Mouse (Mus musculus) neural tube, embryonic 14.5 days (tissue): Measurements from ENCODE around the gene Uvrag. TPM values are rescaled to one million over a fixed set of nuclear protein-coding genes. Genes with fewer than 3 reads are reported as not detected.

Source experiments
- ATAC-seq: fragments of 200-750 bp; cut with Nextera tagmentation; 2 replicates; pipeline ENCODE4 v1.8.0; 2017; ENCODE audit warnings: low read depth, mild to moderate bottlenecking, moderate TSS enrichment, moderate library complexity
- H3K27ac ChIP-seq: fragments of 300-500 bp; sonication (generic); 2 replicates; pipeline ENCODE4 v1.5.1; 2014; ENCODE audit warnings: low read depth, mild to moderate bottlenecking, control low read depth, low read length, moderate library complexity, mixed read lengths
- H3K27me3 ChIP-seq: fragments of 300-500 bp; sonication (generic); 2 replicates; pipeline ENCODE4 v1.6.1; 2014; ENCODE audit warnings: low read length; ENCODE audit not compliant: control insufficient read depth, insufficient read depth
- H3K36me3 ChIP-seq: fragments of 300-500 bp; sonication (generic); 2 replicates; pipeline ENCODE4 v1.6.1; 2014; ENCODE audit warnings: low read length, mixed read lengths; ENCODE audit not compliant: control insufficient read depth, insufficient read depth
- H3K4me1 ChIP-seq: fragments of 300-500 bp; sonication (generic); 2 replicates; pipeline ENCODE4 v1.6.1; 2014; ENCODE audit warnings: low read length; ENCODE audit not compliant: control insufficient read depth, insufficient read depth
- H3K4me2 ChIP-seq: fragments of 300-500 bp; sonication (generic); 2 replicates; pipeline ENCODE4 v1.6.1; 2014; ENCODE audit warnings: mild to moderate bottlenecking, low read depth, low read length, control low read depth
- H3K4me3 ChIP-seq: fragments of 300-500 bp; sonication (generic); 2 replicates; pipeline ENCODE4 v1.5.1; 2014; ENCODE audit warnings: low read depth, low read length, control low read depth, mixed read lengths
- H3K9ac ChIP-seq: fragments of 300-500 bp; sonication (generic); replicated peaks from 2 replicates; pipeline ENCODE4 v1.6.1; 2014; ENCODE audit warnings: low read depth, mild to moderate bottlenecking, control low read depth, low read length, mixed read lengths
- H3K9me3 ChIP-seq: fragments of 300-500 bp; sonication (generic); 2 replicates; pipeline ENCODE4 v1.6.1; 2016; ENCODE audit warnings: low read length; ENCODE audit not compliant: control insufficient read depth
- WGBS: fragments of 180-500 bp; shearing (Covaris S2); extraction: QIAGEN DNeasy Blood & Tissue Kit; methylation state at CpG from one replicate; pipeline ENCODE4 v1.1.7; 2014; 5-methylcytosine and 5-hydroxymethylcytosine counted together
- polyA plus RNA-seq: library from polyadenylated mRNA; unstranded; fragments of >200 nt; fragmentation: Nextera tagmentation; extraction: Ambion mirVana; gene quantifications from 2 replicates; pipeline ENCODE4 v1.2.1, GENCODE M21; 2014

Gene Uvrag
- polyA plus RNA-seq, 1 experiment from 2014 or later = 23.8 TPM

DNA sequence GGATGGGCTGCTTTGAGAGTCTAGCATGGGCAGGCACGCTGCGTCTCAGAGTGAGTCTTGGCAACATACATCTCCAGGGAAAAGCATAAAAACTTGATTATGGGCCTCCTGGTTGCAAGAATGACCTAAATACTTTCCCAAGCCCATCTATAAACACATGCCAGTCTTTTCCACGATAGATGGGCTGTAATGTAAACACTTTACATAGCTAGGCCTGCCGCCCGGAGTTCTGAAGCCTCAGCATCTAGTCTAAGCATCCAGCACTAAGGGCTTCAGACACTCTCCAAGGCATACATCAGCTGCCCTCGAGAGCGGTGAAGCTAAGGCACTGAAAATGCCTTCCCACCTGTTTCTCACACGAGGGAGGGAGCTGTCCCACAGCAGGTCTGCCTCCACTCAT lies 229.7 kb downstream of the Uvrag start:
- H3K4me2 ChIP-seq = no peak overlapping the region
- no peaks in the 10 kb centered on the region for H3K4me1 ChIP-seq
- H3K27ac ChIP-seq = no peak overlapping the region
- no peak overlapping the region for H3K9ac ChIP-seq
- no peaks in the 10 kb centered on the region for H3K9me3 ChIP-seq
- no peak overlapping the region for H3K4me3 ChIP-seq
- no peaks in the 10 kb centered on the region for H3K27me3 ChIP-seq
- no peak for ATAC-seq
- WGBS = 77% methylated on average over 8 of the region's 8 CpGs
- H3K36me3 ChIP-seq = no peaks in the 10 kb centered on the region

DNA sequence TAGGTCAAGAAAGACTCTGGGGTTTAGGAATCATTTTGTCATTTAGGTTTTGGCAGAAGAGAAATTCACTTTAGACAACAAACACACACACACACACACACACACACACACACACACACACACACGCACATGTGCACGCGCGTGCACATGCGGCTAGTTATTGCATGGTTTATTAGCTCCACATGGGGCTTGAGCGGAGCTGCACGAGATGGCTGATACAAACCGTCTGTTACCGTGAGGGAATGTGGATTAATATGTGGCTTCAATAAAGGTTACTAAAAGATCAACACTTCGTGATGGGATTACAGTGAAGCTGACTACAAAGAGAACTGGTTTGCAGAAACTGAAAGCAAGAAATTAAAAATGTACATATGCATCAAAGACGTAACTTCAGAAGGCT lies 230.2 kb downstream of the Uvrag start:
- 71% methylated on average over 11 of the region's 11 CpGs for WGBS
- Histone ChIP-seq H3K9me3 (no peaks in the 10 kb centered on the region), H3K27me3 (no peaks in the 10 kb centered on the region), H3K9ac (no peak overlapping the region), H3K4me1 (no peaks in the 10 kb centered on the region; the same call in 1 of the 2 replicates), H3K4me2 (no peak overlapping the region), H3K36me3 (no peaks in the 10 kb centered on the region), H3K27ac (no peak overlapping the region), H3K4me3 (no peak overlapping the region)
- no peak for ATAC-seq

DNA sequence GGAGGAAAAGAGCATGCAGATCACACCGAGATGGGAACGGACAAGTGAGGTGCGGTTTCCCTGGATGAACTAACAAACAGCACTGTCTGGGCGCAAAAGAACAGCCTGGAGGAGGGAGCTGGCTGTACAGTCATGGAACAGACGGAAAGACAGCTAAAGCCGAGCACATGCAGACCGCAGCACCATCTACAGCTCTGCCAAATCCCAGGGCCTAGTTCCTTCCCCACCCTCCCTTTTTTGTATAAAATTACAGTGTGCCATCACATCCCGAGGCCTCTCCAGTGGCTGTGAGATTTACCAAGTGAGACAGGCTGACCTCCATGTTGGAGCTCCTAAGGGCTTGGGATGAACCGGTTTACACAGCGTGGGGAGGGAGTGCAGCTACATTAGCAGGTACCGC lies 230.8 kb downstream of the Uvrag start:
- H3K9ac ChIP-seq = no peak overlapping the region
- no peaks in the 10 kb centered on the region for H3K9me3 ChIP-seq
- no peak for ATAC-seq
- H3K27me3 ChIP-seq = no peaks in the 10 kb centered on the region
- H3K4me2 ChIP-seq = no peak overlapping the region
- peaks cover 2% of the 10 kb centered on the region for H3K4me1 ChIP-seq
- 90% methylated on average over 11 of the region's 11 CpGs for WGBS
- H3K27ac ChIP-seq = no peak overlapping the region
- H3K36me3 ChIP-seq = no peaks in the 10 kb centered on the region
- no peak overlapping the region for H3K4me3 ChIP-seq

DNA sequence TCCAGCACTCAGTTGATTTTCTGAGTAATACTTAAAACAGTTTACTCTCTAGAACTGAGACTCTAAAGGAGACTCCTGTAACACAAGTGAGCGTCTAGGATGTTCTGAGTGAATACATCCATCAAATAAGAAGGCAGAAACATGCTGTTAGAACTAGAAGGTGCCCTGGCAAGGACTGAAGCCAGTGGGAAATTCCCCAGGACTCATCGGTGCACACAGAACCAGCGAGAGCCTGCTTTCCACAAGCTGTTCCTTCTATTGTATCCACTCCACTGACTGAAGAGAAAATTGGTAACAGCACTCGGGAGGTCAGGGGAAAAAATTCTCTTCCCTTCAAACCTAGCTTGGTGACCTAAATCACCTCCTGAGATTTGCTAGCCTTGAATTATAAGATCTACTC lies 233.5 kb downstream of the Uvrag start:
- Histone ChIP-seq H3K4me3 (no peak overlapping the region), H3K9ac (no peak overlapping the region), H3K27ac (no peak overlapping the region), H3K27me3 (no peaks in the 10 kb centered on the region), H3K4me1 (peaks cover 16% of the 10 kb centered on the region), H3K4me2 (no peak overlapping the region), H3K36me3 (no peaks in the 10 kb centered on the region), H3K9me3 (no peaks in the 10 kb centered on the region)
- WGBS = 42% methylated on average over 4 of the region's 4 CpGs
- no peak for ATAC-seq

DNA sequence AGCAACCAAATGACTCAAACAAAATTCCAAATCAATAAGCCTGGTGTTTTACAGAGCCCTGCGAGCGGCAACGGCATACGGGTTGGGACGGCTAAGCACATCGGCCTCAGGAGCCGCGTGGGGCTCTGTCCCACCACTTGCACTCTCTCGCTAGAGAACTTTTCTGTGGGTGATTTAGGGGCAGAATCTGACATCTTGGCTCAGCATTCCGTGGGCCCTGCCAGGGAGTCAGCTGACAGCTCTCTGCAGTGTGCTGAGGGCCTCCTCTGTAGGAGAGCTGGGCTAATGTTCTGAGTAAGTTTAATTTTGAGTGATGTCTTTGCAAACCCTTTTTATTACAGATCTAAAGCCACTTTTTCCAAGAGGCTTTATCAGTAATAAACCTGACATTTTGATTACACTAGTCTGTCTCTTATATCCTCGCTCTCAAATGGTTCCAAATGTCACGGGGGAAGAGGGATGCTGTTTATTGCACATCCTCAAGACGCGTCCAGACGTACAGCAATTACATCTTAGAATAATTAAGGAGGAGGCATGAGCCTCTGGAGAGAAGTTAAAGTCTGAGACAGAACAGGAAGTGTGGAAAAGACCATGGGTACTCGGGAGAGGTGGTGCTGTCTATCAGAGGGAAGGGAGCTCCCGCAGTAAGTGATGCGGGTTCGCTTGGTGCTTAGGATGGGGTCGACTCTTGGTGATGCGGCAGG lies 236.1 kb downstream of the Uvrag start:
- Histone ChIP-seq H3K27ac (no peak overlapping the region; the same call in 1 of the 2 replicates), H3K4me3 (no peak overlapping the region), H3K4me2 (no peak overlapping the region), H3K9ac (no peak overlapping the region), H3K36me3 (no peaks in the 10 kb centered on the region), H3K27me3 (no peaks in the 10 kb centered on the region), H3K9me3 (no peaks in the 10 kb centered on the region), H3K4me1 (peaks cover 16% of the 10 kb centered on the region)
- peak; percentile 80 for ATAC-seq
- 47% methylated on average over 21 of the region's 21 CpGs for WGBS

DNA sequence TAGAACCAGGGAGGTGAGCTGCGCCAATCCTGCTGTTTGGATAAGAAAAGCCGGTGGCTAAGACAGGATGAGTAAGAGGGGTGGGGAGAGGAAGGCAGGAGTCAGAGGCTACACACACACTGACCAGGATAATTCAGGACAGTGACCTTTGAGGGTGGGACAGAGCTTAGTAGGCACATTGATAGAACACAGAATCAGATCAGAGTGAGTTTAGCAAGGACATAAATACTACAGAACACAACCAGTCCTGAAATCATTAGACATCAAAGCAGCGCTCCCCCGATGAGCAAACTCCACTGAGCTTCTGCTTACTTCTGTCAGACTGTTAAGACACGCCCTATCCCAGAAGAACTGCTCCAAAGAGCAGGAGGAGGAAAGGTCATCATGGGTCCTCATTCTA lies 237.1 kb downstream of the Uvrag start:
- ATAC-seq = no peak
- H3K9ac ChIP-seq = no peak overlapping the region
- no peaks in the 10 kb centered on the region for H3K9me3 ChIP-seq
- 45% methylated on average over 5 of the region's 5 CpGs for WGBS
- no peaks in the 10 kb centered on the region for H3K36me3 ChIP-seq
- peaks cover 16% of the 10 kb centered on the region for H3K4me1 ChIP-seq
- H3K27me3 ChIP-seq = no peaks in the 10 kb centered on the region
- H3K27ac ChIP-seq = no peak overlapping the region
- no peak overlapping the region for H3K4me3 ChIP-seq
- no peak overlapping the region for H3K4me2 ChIP-seq

DNA sequence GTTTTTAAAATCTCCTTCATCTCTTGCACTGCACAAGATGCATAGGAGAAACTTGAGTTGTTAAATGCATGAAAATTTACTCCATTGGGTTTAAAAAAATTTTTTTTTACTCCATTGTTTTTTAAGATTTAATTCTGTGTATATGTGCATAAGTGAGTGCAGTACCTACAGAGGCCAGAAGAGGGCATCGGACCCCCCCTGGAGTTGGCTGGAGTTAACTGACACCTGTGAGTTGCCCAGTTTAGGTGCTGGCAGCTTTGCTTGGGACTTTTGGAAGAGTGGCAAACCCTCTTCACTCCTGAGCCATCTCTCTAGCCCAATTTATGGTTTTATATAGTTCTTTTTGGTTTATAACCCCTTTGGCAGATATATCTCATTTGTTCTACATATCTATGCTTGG lies 239.8 kb downstream of the Uvrag start:
- Histone ChIP-seq H3K27me3 (no peaks in the 10 kb centered on the region), H3K36me3 (no peaks in the 10 kb centered on the region), H3K4me3 (no peak overlapping the region), H3K4me2 (no peak overlapping the region), H3K4me1 (peaks cover 16% of the 10 kb centered on the region), H3K27ac (no peak overlapping the region), H3K9me3 (no peaks in the 10 kb centered on the region), H3K9ac (no peak overlapping the region)
- no peak for ATAC-seq
- 94% methylated on average over 1 of the region's 1 CpGs for WGBS

DNA sequence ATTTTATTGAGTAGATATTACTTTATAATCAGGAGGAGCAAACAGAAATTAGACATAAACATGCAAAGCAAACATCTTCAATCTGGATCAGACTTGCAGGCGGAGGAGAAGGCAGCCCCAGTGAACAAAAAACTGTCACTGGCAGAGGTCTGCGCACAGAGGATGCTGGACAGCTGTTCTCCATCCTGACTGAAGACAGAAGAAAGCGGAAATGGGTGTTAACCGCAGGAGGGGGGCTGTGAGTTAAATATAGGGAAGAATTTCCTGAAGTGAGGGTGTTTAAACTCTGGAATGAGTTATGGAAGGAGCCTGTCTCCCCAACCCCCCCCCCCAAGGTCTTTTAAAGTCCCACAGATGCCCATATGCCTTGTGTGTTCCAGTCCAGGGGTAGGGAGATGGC lies 241.1 kb downstream of the Uvrag start:
- Histone ChIP-seq H3K9me3 (no peaks in the 10 kb centered on the region), H3K36me3 (no peaks in the 10 kb centered on the region), H3K4me2 (no peak overlapping the region), H3K27ac (no peak overlapping the region), H3K4me1 (peaks cover 13% of the 10 kb centered on the region), H3K4me3 (no peak overlapping the region), H3K27me3 (no peaks in the 10 kb centered on the region), H3K9ac (no peak overlapping the region)
- no peak for ATAC-seq
- WGBS = 79% methylated on average over 4 of the region's 4 CpGs

DNA sequence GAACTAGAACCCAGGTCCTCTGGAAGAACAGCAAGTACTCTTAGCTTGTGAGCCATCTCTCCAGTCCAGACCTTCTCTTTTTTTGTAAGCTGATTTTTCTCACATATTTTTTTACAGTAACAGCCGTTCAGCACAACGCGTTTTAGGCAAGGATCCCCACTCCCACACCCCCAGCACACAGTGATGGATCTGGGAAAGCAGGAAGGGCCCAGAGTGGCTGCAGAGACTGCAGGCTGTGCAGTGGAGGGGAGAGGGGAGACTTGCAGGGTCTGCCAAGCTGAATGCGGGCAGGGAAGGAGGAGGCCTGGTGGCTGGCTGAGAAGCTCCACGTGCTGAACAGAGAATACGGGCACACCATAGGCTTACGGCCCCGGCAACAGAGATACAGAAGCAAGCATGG lies 243.6 kb downstream of the Uvrag start:
- H3K4me2 ChIP-seq = no peak overlapping the region

More for the DNA sequence above, 243.6 kb downstream of the Uvrag start:
- no peaks in the 10 kb centered on the region for H3K9me3 ChIP-seq
- H3K27ac ChIP-seq = no peak overlapping the region
- H3K27me3 ChIP-seq = no peaks in the 10 kb centered on the region
- peaks cover 6% of the 10 kb centered on the region; the same call in 1 of the 2 replicates for H3K4me1 ChIP-seq
- H3K36me3 ChIP-seq = no peaks in the 10 kb centered on the region
- WGBS = 91% methylated on average over 8 of the region's 8 CpGs
- ATAC-seq = no peak
- H3K4me3 ChIP-seq = no peak overlapping the region
- H3K9ac ChIP-seq = no peak overlapping the region
